In genomic region chr3:143508280-143508679, GRCm38 (mm10) we compare ENCODE assay signal across 7 mouse cellular contexts.
DNase-seq lines count a peak whose midpoint lies in the region; ATAC-seq and TF ChIP-seq lines count a peak whose summit lies in the region.

No protein-coding gene starts in this region.

- no peaks in the 10 kb centered on the region for H3K27me3 ChIP-seq in kidney, adult 2 months (replicated peaks; ENCODE audit: control insufficient read depth, insufficient read depth, low read length)
- no peaks in the 10 kb centered on the region for H3K27me3 ChIP-seq in Patski

- no peaks in the 10 kb centered on the region for H3K4me1 ChIP-seq in kidney, adult 2 months (ENCODE audit: control insufficient read depth, insufficient read depth, low read length)

- POLR2A ChIA-PET in Patski (lab: Charles Lee) = no interaction called here

- H3K27ac ChIP-seq in kidney, adult 2 months (ENCODE audit: insufficient read depth, low read depth, low read length) = no peak overlapping the region

- no peaks in the 10 kb centered on the region for H3K36me3 ChIP-seq in kidney, adult 2 months (ENCODE audit: control insufficient read depth, insufficient read depth, low read length)

- no peak for TF ChIP-seq POLR2A in kidney, adult 2 months (IDR thresholded peaks at IDR 0.05; ENCODE audit: low read depth, low read length)

- DNase-seq in kidney, adult 2 months = peak; percentile 32
- no peak for DNase-seq in kidney, adult 11 months
- DNase-seq in Patski (ENCODE audit: low read depth, low spot score) = peak; percentile 31
- peak; percentile 33 to 60 for DNase-seq in adrenal gland, postnatal 36 days
- DNase-seq in kidney, postnatal 36 days = peak; percentile 14 to 64
- peak; percentile 44 to 51 for DNase-seq in thymus, postnatal 36 days

- H3K4me3 ChIP-seq in kidney, adult 2 months (ENCODE audit: insufficient read depth, low read depth, low read length) = no peak overlapping the region

- peak; percentile 51 for ATAC-seq in Patski
- ATAC-seq in megakaryocyte, adult 5-6 weeks (ENCODE audit: poor library complexity, severe bottlenecking) = peak; percentile 53

- in situ Hi-C loops in Patski (cut with MboI; ENCODE audit: low pct_unique_long_range_greater_than_20kb) = loop anchor here (5.0 to 10.0 kb wide), 2 partner anchors 694 to 877 kb away; no protein-coding TSS in a partner anchor

- 48% methylated on average over 1 of the region's 1 CpGs for WGBS in kidney, adult 2 months

- no peak for TF ChIP-seq CTCF in kidney, adult 2 months (conservative IDR thresholded peaks at IDR 0.05; ENCODE audit: insufficient read depth, insufficient read length, low read depth, low read length)
- peak; percentile 85 for TF ChIP-seq CTCF in Patski (IDR thresholded peaks at IDR 0.05)

- CTCF ChIA-PET in Patski (lab: Charles Lee) = interaction anchor here (0.6 to 1.2 kb wide), 3 partner anchors 688 to 867 kb away, joined by 3 read pairs; no protein-coding TSS in a partner anchor
